Mouse (Mus musculus) left cerebral cortex, adult 2 months (tissue): ENCODE data around the gene Dph1. TPM values are rescaled to one million over a fixed set of nuclear protein-coding genes. Genes with fewer than 3 reads are reported as not detected.

Source experiments
- DNase-seq, 2 experiments: peaks; one replicate each; pipeline ENCODE4 v3.0.0; 2021 to 2022; ENCODE audit warnings: low spot score in 2 of 2, mixed read lengths in 1 of 2; ENCODE audit errors: extremely low spot score in 1 of 2
- H3K27ac ChIP-seq: fragments of 200-600 bp; 2 replicates; pipeline ENCODE4 v1.8.1; 2022
- H3K4me3 ChIP-seq: fragments of 200-600 bp; 2 replicates; pipeline ENCODE4 v1.8.1; 2022
- CTCF ChIP-seq: fragments of 200-600 bp; IDR thresholded peaks from 2 replicates; pipeline ENCODE4 v1.8.1; 2022; ENCODE audit warnings: antibody characterized with exemption, mild to moderate bottlenecking, moderate library complexity
- intact Hi-C: fragments of 180-260 bp; cut with DNase I; formaldehyde crosslinking; loops from one replicate; pipeline ENCODE4 v1.15.1; 2025
- total RNA-seq, 2 experiments: library from RNA; stranded (reverse); gene quantifications; 2 replicates each; pipeline ENCODE4 v1.2.3; 2021

Gene Dph1
- total RNA-seq, 2 experiments from 2014 or later, result 27.9 to 28.9 TPM

DNA sequence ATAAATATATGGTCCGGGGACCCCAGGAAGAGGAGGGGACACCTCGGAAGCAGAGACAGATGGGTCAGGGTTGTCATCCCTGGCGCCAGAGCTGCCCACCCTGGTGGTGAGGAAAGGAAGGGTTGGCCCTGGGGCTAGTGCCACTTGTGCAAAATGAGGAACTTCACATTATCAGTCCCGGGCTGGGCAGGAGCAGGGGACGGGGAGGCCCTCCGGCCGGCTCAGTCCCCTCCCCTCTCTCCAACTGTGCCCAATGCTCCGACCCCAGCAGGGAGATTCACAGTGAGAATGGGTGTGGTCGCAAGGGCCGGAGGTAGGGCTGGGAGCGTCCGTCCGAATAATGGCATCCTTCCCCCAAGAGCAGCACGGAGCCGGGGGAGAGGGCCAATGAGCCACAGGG lies 26.3 kb downstream of the Dph1 start:
- Histone ChIP-seq H3K27ac (no peak overlapping the region), H3K4me3 (no peak overlapping the region)
- DNase-seq, result peak in 1 of 2 experiments; percentile 13
- intact Hi-C loops, result loop anchor here (1.0 kb wide), 1 partner anchor 183 kb away; no protein-coding TSS in a partner anchor
- TF ChIP-seq CTCF, result peak; percentile 18; the same call in 1 of the 2 replicates

DNA sequence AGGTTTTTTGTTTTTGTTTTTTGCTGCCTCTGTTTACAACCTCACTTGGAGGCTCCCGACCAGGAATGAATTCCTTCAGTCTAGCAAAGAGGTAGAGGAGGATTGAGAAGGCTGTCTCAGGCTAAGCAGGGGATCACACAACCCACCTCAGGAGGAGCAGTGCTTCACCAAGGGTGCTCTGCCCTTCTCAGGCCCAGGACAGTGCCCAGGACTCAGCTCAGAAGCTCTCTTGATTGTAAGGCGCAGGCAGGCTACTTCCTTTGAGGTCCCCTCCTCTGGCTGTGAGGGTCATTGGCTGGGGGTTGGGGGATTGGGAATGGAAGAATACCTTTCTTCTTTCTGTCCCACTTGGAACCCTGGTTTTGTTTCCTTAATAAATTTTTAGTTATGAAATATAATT lies 27.0 kb downstream of the Dph1 start:
- no peak overlapping the region for H3K27ac ChIP-seq
- H3K4me3 ChIP-seq, result no peak overlapping the region
- intact Hi-C loops, result no loop called here
- TF ChIP-seq CTCF, result no peak
- no peak for DNase-seq

DNA sequence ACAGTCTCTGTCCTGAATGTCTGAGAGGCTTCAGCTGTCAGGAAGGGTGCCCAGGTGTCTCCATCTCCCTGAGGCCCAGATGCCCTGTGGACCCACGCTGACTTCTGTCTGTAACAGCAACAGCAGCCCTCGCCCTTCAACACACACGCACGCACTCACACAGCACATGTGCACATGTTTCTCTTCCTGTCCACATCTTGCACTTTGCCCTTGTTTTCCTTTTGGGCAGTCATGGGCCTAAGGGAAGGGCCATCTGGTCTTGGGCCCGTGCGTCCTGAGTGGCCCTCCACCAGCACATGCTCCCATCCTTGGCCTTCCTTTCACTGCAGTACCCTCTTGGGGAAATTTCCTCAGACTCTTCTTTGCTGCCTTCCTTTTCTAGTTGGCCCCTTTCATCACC lies 27.7 kb downstream of the Dph1 start:
- no peak overlapping the region for H3K4me3 ChIP-seq
- intact Hi-C loops, result no loop called here
- no peak for TF ChIP-seq CTCF
- peak in 1 of 2 experiments; percentile 6 for DNase-seq
- H3K27ac ChIP-seq, result no peak overlapping the region

DNA sequence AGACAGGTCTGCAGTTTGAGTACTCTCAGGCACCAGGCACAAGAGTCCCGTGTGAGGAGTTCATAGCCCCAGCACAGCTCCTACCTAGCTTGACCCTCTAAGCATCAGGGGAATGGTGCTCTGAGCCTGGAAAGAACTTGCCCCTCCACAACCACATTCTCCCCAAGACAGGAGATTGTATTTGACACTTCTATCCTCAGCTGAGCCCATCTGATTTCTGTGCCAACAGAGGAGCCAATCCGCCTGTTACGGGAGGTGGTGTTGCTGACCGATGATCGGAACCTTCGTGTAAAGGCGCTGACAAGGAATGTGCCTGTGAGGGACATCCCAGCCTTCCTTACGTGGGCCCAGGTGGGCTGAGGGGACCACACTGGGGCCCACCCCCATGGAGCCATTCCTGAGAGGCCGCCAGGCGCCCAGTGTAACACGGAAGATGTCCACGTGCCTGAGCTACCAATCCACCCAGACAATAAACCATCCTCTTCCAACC lies 28.4 kb downstream of the Dph1 start:
- TF ChIP-seq CTCF, result no peak
- no peak overlapping the region for H3K4me3 ChIP-seq
- intact Hi-C loops, result no loop called here
- peak in 1 of 2 experiments; percentile 9 for DNase-seq
- no peak overlapping the region for H3K27ac ChIP-seq

DNA sequence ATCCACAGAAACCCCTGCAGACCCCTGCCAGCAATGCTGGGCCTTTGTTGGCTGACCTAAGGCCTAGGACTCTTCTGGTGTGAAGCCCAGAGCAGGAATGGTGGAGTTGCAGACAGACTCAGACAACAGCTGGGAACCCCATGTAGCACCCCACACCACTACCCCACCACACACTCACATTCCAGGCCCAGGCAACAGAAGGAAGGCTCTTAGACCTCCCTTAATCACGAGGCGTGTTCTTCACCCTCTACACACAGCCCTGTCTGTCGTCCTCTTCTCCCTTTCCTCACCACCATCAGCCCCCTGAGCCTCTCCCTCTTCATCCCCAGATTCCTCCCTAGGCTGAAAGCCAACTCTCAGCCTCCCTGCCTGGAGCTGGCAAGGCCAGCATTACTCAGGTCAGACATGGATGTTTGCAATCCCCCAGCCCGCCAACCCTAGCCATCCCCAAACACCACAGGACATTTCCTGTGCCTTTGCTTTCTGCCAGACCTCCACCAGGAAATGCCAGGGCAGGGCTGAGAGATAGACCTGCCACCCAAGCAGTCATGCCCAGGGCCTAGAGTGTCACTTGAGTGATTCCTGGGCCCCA lies 29.5 kb downstream of the Dph1 start:
- no peak for TF ChIP-seq CTCF
- no peak overlapping the region for H3K4me3 ChIP-seq
- H3K27ac ChIP-seq, result no peak overlapping the region
- peak in 1 of 2 experiments; percentile 6 for DNase-seq
- intact Hi-C loops, result no loop called here

DNA sequence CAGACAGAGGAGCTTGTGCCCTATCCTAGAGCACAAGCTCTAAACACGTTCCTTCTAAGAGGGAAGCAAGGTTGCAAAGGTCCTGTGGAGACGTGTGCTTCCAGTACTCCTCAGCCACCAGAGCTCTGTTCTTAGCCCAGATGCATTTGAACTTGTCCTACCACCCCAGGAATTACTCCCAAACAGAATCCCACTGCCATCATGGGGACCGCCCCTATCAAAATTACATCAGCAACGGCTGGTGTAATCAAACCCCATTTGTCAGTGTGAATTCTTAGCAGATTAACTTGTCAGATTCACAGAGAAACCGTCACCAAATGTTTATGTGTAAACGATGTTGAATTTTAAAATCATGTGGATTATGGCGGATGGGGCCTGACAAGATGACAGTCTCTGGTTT lies 30.1 kb downstream of the Dph1 start:
- TF ChIP-seq CTCF, result no peak
- Histone ChIP-seq H3K27ac (no peak overlapping the region), H3K4me3 (no peak overlapping the region)
- DNase-seq, result no peak
- intact Hi-C loops, result no loop called here

DNA sequence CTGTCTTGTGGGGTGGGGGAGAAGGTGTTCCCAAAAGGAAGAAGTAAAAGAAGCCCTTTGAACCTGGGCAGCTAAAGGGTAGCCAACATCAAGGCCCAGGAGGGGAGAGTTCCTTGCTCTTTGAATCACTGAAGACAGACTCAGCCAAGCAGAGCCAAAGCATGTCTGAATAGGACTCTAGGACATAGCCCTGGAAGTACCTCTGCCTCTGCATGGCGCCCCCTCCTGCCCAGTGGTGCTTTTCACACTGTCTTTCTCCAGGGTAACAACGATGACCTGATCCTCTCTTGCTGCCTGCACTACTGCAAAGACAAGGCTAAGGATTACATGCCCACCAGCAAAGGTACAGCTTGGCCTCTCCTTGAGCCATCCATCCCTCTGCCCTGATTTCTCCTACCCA lies 31.5 kb downstream of the Dph1 start:
- Histone ChIP-seq H3K27ac (no peak overlapping the region), H3K4me3 (no peak overlapping the region)
- DNase-seq, result no peak
- TF ChIP-seq CTCF, result peak; percentile 50
- intact Hi-C loops, result no loop called here

DNA sequence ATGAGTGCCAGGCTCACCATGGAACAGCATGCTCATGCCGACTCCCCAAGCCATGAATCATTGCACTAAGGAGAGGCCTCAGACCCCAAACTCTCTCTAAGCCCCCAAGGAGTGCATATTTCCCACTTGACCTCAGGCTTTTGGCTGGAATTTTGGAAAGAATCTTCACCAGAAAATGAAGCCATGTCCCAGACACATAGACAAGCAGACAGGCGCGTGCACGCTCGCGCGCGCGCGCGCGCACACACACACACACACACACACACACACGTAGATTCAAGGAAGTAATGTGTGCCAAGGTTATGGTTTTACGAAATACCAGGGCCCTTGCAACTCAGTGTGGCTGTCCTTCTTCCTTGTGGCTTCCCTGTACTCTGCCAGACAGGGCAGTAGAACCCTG lies 32.6 kb downstream of the Dph1 start:
- no peak overlapping the region for H3K27ac ChIP-seq
- TF ChIP-seq CTCF, result no peak
- intact Hi-C loops, result no loop called here
- no peak for DNase-seq
- H3K4me3 ChIP-seq, result no peak overlapping the region

DNA sequence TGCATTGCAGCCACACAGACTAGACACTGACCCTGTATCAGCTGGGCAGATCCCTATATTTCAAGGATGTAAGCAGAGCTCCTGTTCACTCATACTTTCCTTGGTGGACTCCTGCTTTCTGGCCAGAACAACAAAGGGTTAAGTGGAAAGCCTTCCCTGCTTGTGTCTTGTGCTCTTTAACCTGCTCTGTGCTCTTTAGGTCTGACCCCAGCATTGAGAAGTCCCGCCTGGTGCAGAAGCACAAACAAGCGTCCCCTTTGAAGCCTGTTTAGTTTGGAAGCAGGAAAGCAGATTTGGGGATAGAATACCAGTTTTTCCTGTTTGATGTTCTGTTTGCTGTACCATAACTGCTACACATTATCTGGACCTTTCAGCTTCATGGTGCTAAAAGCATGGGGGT lies 33.1 kb downstream of the Dph1 start:
- intact Hi-C loops, result no loop called here

DNA sequence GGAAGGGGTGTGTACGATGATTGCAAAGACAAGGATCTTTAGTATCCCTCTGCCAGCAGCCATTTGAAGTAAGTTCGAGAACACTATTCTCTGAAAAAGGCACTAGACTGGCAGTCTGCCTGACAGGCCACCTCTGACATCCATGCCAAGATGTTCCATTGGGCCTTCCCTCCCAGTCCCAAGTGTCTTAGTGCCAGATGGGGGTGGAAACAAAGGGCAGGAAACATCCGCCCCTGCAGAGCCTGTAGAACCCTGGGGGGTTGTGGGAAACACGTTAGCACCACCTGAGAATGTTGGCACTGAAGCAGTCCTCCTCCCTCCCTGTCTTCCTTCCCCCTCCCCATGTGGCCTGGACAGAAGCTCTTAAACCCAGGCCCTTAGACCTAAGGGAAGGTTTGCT lies 34.0 kb downstream of the Dph1 start:
- Histone ChIP-seq H3K4me3 (no peak overlapping the region), H3K27ac (peak overlapping the region; percentile 58)
- no peak for DNase-seq
- no peak for TF ChIP-seq CTCF
- intact Hi-C loops, result no loop called here

More for the DNA sequence above, 33.1 kb downstream of the Dph1 start:
- H3K4me3 ChIP-seq, result no peak overlapping the region
- no peak for DNase-seq
- H3K27ac ChIP-seq, result peak overlapping the region; percentile 22
- TF ChIP-seq CTCF, result no peak

DNA sequence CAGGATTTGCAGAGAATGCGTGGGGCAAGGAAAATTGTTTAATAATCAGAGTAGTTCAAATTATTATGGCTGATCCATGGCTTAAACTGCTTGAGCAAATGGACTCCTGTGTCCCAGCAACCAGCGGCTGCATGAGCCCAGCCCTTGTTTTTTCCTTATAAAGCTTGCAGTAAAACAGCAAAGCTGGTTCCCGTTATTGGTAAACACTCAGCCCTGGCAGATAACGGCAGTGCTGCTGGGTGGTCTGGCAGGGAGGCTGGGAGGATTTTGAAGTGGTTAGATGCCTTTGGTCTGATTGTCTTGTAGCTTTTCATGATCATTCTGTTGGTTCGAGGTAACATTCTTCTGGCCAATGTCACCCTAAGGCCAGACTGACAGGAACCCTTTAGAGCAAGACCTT lies 34.6 kb downstream of the Dph1 start:
- H3K27ac ChIP-seq, result peak overlapping the region; percentile 58
- intact Hi-C loops, result no loop called here
- no peak for DNase-seq
- TF ChIP-seq CTCF, result no peak
- H3K4me3 ChIP-seq, result no peak overlapping the region

DNA sequence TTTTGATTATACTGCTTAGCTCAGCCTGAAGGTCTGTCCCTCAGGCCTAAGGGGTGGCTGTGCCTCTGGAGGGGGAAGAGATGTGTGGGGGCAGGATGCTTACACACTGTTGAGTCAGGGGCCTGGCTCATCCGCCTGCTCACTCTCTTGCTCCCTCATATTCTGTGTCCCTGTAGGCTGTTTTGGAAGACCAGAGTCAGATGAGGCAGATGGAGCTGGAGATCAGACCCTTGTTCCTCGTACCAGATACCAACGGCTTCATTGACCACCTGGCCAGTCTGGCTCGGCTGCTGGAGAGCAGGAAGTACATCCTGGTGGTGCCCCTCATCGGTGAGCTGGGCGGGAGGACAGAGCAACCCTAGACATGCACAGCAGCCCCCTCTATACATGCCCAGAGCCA lies 35.1 kb downstream of the Dph1 start:
- DNase-seq, result peak in 1 of 2 experiments; percentile 7
- H3K27ac ChIP-seq, result peak overlapping the region; percentile 58
- no peak overlapping the region for H3K4me3 ChIP-seq
- intact Hi-C loops, result no loop called here
- TF ChIP-seq CTCF, result no peak

DNA sequence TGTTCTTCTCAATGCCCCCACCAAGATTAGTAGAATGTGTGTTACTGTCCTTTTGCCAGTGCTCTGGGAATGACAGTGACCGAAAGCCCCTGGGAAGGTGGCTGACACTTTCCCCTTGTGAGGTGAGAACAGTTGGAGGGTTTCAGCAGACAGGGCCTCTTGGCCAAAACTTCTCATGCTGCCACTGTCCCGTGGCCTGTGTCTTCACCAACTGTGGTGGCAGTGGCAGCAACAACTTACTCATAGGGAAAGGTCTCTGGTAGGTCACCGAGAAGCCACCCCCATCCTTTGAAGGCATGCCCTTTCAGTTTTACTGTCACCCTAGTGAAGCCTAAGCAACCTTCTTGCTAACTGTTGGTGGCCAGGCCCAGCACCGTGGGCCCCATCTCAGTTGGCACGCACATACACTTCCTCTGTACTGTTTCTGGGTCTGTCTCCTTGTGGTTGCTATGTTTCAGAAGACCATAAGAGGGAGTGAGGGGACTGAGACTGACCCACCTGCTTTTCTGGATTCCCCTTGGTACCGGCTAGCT lies 36.9 kb downstream of the Dph1 start:
- TF ChIP-seq CTCF, result peak; percentile 22
- H3K4me3 ChIP-seq, result no peak overlapping the region
- DNase-seq, result no peak
- intact Hi-C loops, result no loop called here
- peak overlapping the region; percentile 65 for H3K27ac ChIP-seq
